Mouse (Mus musculus): ENCODE results near the gene Fam71f2.
A peak's percentile ranks its signal among the peaks of the same experiment; 100 is the strongest.

Fam71f2 gene

GRCm38 (mm10) chr6:29278513-29279267 lies 703 bp upstream of the Fam71f2 start:
- peak; percentile 41 to 59 for DNase-seq

GRCm38 (mm10) chr6:29280671-29281070 lies 1.3 kb downstream of the Fam71f2 start:
- no peak for DNase-seq

DNA sequence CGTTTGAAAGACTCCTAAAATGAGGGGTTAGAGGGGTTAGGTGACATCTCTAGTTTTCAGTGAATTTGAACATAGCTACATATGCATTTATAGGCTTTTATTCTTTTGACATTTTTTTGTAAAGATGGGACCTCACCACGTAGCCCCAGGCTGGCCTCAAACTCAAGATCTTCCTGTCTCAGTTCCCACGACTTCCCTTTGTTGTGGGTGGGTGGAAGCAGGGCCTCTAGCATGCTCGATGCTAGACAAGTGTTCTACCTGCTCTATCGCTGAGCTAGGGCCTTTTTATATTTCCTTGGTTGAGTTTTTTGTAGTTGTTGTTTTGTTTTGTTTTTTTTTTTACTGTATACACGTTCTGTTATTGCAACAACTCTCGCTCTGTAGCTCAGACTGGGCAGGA lies 7.5 kb downstream of the Fam71f2 start:
- DNase-seq: no peak

GRCm38 (mm10) chr6:29287481-29287880 lies 8.1 kb downstream of the Fam71f2 start:
- DNase-seq: no peak

DNA sequence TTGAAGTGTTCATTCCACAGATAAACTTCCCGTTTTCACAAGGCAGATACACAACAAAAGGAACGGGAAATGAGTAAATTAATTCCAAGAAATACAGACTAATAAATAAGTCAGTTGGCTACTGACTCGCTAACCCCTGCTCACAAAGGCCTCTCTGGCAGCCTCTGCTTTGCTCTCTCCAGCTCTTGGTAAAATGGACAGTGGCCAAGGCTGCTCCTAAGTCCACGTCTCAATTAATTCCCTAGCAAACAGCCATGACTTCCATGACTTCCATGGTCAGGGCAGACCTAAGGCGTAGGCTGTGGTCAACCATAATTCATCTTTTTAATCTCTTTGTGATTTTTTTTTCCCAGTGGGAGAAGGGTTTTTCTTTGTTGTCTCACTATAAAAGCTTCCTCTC lies 8.6 kb downstream of the Fam71f2 start:
- peak; percentile 15 to 35 for DNase-seq

DNA sequence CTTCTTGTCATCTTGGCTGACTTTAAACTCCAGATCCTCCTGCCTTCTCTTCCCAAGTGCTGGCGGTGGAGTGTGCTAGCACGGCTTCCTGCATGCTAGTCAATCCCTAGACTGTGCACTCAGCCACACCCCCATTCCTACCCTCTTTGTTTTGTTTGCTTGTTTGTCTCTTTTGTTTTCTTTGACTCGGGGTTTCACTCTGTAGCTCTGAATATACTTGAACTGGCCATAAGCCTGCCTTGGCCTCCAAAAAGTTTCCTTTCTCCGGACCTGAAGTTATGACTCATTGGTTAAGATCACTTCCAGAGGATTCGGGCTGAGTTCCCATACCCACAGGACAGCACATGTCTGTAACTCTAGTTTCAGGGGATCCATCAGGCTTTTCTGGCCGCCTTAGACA lies 9.3 kb downstream of the Fam71f2 start:
- DNase-seq: no peak

GRCm38 (mm10) chr6:29299112-29299511 lies 19.7 kb downstream of the Fam71f2 start:
- DNase-seq: no peak

GRCm38 (mm10) chr6:29303251-29303650 lies 23.9 kb downstream of the Fam71f2 start:
- DNase-seq: no peak

- peak in 1 of 2 experiments; percentile 5 for DNase-seq
Observed at GRCm38 (mm10) chr6:29303726-29304125, 24.3 kb downstream of the Fam71f2 start.

GRCm38 (mm10) chr6:29305462-29305861 lies 26.1 kb downstream of the Fam71f2 start:
- no peak for DNase-seq

DNA sequence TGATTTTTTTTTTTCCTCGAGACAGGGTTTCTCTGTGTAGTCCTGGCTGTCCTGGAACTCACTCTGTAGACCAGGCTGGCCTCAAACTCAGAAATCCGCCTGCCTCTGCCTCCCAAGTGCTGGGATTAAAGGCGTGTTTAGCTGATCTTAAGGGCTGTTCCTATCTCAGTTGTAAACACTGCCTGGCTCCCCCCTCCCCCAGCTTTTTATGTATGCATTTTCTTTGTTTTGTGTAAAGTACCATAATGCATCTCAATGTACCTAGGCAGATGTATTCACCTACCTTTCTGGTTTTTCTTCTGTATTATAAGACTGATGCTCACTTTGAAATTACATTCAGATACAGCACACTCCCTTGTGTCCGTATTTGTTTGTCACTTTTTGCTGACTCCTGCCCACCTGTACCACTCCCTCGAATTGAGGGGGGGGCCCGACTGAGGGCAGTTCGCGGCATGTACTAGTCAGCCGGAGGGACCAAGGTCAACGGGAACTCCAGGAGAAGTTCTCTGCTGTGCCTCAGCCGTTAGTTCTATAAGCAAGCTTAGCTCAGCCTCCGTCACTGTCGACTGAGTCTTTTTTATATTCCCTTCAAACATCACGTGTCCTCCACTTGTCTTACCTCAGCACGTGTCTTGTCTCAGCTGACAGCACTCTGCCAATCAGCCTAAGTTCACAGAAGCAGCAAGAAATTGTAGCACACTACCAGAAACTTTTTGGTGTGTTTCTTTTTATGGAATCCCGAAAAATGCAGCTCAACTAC lies 29.6 kb downstream of the Fam71f2 start:
- DNase-seq: no peak

GRCm38 (mm10) chr6:29313690-29314202 lies 34.4 kb downstream of the Fam71f2 start:
- DNase-seq: no peak

- DNase-seq: no peak
Observed at GRCm38 (mm10) chr6:29317286-29317685, 37.9 kb downstream of the Fam71f2 start.

DNA sequence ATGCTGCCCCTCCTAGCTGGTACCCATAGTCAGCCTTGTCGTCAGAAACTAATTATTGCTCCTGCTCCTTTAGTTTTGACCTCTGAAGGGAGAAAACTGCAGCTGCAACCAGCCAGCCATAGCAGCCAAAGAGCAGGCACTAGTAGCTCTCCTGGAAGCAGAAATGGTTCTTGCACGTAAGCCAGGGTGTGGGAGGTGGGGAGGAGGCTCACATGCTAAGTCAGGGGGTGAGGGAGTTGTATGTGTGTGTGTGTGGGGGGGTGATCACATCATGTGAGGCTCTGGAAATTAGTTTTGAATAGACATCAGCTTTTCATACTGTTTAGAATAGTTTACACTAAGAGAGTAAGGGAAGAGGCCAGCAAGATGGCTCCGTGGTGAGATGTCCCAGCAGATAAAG lies 38.5 kb downstream of the Fam71f2 start:
- DNase-seq: no peak

DNA sequence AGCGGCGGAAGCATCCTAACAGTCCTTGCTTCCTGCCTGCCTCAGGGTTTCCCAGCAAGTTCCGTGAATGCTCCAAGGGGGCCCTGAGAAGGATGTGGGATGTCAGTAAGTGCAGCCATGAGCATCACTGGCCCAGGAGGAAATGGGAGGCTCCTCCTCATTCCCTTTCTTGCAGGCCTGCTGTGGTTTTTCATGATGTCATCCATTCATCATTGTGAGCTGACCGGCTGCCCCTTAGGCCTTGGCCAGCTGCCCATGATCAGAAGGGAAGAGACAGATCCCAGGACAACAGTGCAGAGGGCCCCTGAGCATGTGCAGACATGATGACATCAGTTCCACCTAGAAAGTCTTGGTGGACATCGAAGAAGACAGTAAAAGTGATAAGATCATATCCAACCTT lies 39.5 kb downstream of the Fam71f2 start, which contains the start of gene Fam71f1:
Gene Fam71f1, plus strand, starts transcription at position 262 of the 400 bp plus-strand sequence.
- peak; percentile 39 to 43 for DNase-seq

DNA sequence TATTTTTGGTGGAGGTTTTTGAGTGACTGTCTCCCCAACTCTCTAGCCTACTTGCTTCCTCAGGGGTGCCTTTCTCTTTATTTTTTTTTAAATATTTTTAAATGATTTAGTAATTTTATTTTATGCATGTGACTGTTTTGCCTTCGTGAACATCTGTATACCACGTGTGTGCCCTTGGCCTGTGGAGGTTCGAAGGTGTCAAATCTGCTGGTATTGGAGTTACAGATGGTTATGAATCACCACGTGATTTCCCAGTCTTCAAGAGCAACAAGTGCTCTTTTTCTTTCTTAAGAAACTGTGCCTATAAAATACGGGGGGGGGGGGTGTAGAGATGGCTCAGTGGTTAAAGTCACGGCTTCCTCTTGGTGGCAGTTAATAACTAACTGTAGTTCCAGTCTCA lies 42.2 kb downstream of the Fam71f2 start:
- no peak for DNase-seq

DNA sequence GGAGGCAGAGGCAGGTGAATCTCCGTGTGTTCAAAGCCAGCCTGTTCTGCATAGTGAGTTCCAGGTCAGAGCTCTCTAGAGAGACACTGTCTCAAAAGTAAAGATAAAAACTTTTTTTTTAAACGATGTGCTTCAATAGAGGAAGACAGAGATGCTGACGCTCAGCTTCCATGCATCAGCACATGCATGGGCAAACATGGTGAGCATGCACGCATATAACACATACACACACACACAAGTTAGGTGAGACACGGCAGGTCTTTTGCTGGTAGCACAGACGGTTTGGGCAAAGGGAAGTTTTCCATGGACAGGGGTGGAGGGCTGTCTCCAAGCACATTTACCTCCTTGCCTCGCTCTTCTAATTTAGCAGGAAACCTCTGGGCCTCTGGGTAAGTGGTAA lies 42.8 kb downstream of the Fam71f2 start:
- DNase-seq: no peak

DNA sequence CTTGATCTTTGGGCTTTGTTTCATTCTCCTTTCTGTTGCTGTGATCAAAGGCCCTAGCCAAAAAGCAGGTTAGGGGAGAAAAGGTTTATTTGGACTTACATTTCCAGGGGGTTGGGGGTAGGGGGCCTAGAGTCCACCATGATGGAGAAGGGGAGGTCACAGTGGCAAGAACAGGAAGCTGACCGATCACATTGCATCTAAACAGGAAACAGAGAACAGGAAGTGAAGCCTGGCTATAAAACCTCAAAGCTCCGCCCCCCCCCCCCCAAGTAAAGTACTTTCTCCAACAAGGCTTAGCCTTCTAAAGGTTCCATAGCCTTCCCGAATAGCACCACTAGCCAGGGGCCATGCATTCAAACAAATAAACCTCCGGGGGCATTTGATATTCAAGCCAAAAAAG lies 43.3 kb downstream of the Fam71f2 start:
- no peak for DNase-seq

GRCm38 (mm10) chr6:29326961-29327360 lies 47.6 kb downstream of the Fam71f2 start:
- no peak for DNase-seq

DNA sequence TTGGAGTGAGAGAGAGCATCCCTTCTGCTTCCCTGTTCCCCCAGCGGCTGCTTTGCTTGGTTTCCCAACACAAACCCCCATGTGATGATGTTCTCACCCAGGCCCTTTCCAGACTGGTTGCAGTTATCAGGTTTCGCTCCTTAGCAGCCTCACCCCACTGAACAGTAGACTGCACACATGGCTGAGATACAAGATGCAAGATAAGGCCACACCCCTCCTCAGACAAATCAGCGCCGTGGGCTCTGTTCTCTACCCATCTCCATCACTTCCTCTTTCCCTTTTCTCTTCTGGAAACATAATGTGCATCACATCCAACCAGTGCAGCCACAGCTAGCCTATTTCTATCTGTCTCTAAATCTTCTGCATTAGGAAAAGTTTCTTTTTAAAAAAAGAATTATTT lies 50.1 kb downstream of the Fam71f2 start:
- no peak for DNase-seq
